Mouse (Mus musculus) bone marrow macrophage, adult 2 months (primary cell): ENCODE results near the gene F13b. TPM values are rescaled to one million over a fixed set of nuclear protein-coding genes. Genes with fewer than 3 reads are reported as not detected.

ENCODE experiments used
- H3K27ac ChIP-seq: 2 replicates; pipeline ENCODE4 v1.5.1; 2012; ENCODE audit warnings: low read depth, low read length; ENCODE audit not compliant: insufficient read depth
- H3K4me1 ChIP-seq: 2 replicates; pipeline ENCODE4 v1.6.1; 2012; ENCODE audit warnings: low read length; ENCODE audit not compliant: control insufficient read depth, insufficient read depth
- H3K4me3 ChIP-seq: 2 replicates; pipeline ENCODE4 v1.5.1; 2012; ENCODE audit warnings: mild to moderate bottlenecking, low read length, moderate library complexity; ENCODE audit not compliant: insufficient read depth
- CTCF ChIP-seq: IDR thresholded peaks from 2 replicates; pipeline ENCODE4 v1.5.1; 2012; ENCODE audit warnings: low read depth, mild to moderate bottlenecking, low read length, moderate library complexity
- POLR2A ChIP-seq: IDR thresholded peaks from 2 replicates; pipeline ENCODE4 v1.6.1; 2012; ENCODE audit warnings: mild to moderate bottlenecking, low read depth, low read length, borderline replicate concordance
- polyA plus RNA-seq: library from polyadenylated mRNA; stranded (reverse); fragments of >200 nt; gene quantifications from 2 replicates; pipeline ENCODE4 v1.2.4, GENCODE M21; 2012; ENCODE audit not compliant: missing spikeins, insufficient read depth, insufficient read length

The F13b gene
- polyA plus RNA-seq, 1 experiment = not detected

- no peak overlapping the region for H3K4me3 ChIP-seq
- H3K27ac ChIP-seq = no peak overlapping the region
- TF ChIP-seq CTCF (no peak), POLR2A (no peak)
- H3K4me1 ChIP-seq = no peaks in the 10 kb centered on the region
Measured at GRCm38 (mm10) chr1:139496212-139496611, 5.3 kb upstream of the F13b start.

GRCm38 (mm10) chr1:139499751-139500150 lies 1.8 kb upstream of the F13b start:
- TF ChIP-seq POLR2A = no peak
- TF ChIP-seq CTCF = no peak
- Histone ChIP-seq H3K27ac (no peak overlapping the region), H3K4me3 (no peak overlapping the region), H3K4me1 (no peaks in the 10 kb centered on the region)

DNA sequence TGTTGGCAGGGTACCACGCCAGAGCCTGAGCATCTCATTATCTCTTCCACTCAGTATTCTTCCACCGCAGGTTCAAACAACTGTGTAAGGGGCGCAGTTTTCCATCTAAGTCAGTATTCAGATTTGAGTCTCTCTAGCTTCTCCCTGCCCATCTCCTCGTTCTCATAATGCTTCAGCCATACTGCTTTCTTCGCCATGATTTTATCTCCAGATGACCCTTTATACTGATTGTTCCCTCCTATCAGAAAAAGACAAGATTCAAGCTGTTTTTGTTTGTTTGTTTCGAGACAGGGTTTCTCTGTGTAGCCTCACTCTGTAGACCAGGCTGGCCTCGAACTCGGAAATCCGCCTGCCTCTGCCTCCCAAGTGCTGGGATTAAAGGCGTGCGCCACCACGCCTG lies 13.1 kb downstream of the F13b start:
- TF ChIP-seq CTCF = no peak
- no peak for TF ChIP-seq POLR2A
- H3K27ac ChIP-seq = no peak overlapping the region

DNA sequence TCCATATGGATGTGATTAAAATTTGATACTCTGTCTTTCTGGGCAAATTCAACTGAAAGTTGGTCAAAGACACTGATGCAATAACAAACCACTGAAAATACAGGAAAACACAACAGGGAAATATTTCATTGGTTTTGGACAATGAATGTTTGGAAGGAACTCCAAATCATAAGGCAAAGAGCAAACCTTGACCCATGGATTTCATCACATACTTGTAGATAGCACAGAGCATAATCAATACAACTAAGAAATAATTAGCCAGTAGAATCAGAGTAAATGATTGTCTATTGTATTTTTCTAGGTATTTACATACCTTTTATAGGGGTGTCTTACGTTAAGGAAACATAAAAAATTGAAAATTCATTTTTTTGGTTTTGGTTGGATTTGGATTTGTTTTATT lies 47.0 kb downstream of the F13b start:
- Histone ChIP-seq H3K4me3 (no peak overlapping the region), H3K4me1 (no peaks in the 10 kb centered on the region), H3K27ac (no peak overlapping the region)
- TF ChIP-seq POLR2A = no peak
- no peak for TF ChIP-seq CTCF

More for the DNA sequence above, 13.1 kb downstream of the F13b start:
- no peaks in the 10 kb centered on the region for H3K4me1 ChIP-seq
- H3K4me3 ChIP-seq = no peak overlapping the region

DNA sequence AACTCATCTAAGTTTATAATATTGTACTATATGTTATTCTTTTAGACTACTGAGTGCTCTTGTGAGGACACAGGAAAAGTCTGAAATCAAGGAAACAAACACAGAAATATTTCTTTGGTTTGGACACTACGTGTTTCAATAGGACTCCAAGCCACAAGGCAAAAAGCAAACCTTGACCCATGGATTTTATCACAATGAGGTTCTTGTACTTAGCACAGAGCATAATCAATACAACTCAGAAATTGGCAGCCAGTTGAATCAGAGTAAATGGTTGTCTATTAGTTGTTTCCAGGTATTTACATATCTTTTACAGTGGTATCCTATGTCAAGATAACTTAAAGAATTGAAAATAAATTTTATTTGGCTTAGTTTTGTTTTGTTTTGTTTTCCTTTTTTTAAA lies 49.8 kb downstream of the F13b start:
- TF ChIP-seq POLR2A (no peak), CTCF (no peak)
- H3K4me3 ChIP-seq = no peak overlapping the region
- no peak overlapping the region for H3K27ac ChIP-seq
- no peaks in the 10 kb centered on the region for H3K4me1 ChIP-seq

DNA sequence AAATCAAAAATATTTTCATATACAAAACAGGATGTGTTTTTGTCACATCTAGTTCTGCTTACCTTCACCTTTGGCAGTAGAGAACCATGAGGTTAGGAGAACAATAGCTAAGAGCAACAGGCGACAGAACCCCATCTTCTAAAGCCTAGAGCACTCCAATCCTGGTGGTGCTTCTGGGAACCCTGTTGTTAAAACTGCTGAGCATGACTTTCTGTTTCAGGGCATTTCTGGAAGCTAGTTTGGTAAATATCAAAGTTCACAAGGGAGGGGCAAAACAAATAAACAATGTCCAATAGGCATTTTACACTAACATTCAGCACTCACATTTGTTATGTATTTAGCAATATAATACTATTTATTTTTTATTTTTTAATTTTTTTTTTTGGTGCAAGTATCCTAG lies 58.5 kb downstream of the F13b start, which contains the start of gene Cfhr1:
Gene Cfhr1 (minus strand): TSS at position 249 of the 400 bp plus-strand sequence.
- H3K27ac ChIP-seq = no peak within 1 kb of the TSS
- TF ChIP-seq CTCF (no peak), POLR2A (no peak)
- H3K4me3 ChIP-seq = no peak within 1 kb of the TSS
- H3K4me1 ChIP-seq = no peaks in the 10 kb centered on the region

Other genes with a start within 250 kb of the F13b start
- gene Crb1, start 124.6 kb upstream of the F13b start, polyA plus RNA-seq = not detected in 2 replicates
- 7.1 and 7.6 TPM in 2 replicates for gene Zbtb41, start 79.4 kb upstream of the F13b start, polyA plus RNA-seq
- 10.5 and 10.8 TPM in 2 replicates for gene Aspm, start 46.9 kb upstream of the F13b start, polyA plus RNA-seq
- gene Cfhr1, start 58.6 kb downstream of the F13b start, polyA plus RNA-seq = not detected in 2 replicates